Mouse (Mus musculus) midbrain, postnatal 0 days (tissue): Measurements from ENCODE around the gene Lsm3. TPM values are rescaled to one million over a fixed set of nuclear protein-coding genes. Genes with fewer than 3 reads are reported as not detected.

Source experiments
- ATAC-seq: fragments of 200-750 bp; cut with Nextera tagmentation; 2 replicates; pipeline ENCODE4 v1.8.0; 2017; ENCODE audit warnings: moderate number of reproducible peaks, mild to moderate bottlenecking, moderate TSS enrichment, moderate library complexity; ENCODE audit not compliant: low FRiP score
- DNase-seq: peaks from one replicate; pipeline ENCODE4 v3.0.0-alpha.2; 2015; ENCODE audit warnings: low spot score
- H3K27ac ChIP-seq: fragments of 300-500 bp; sonication (generic); 2 replicates; pipeline ENCODE4 v1.5.1; 2014; ENCODE audit warnings: low read depth, mild to moderate bottlenecking, low read length, mixed read lengths
- H3K27me3 ChIP-seq: fragments of 300-500 bp; sonication (generic); 2 replicates; pipeline ENCODE4 v1.6.1; 2014; ENCODE audit warnings: low read length, control low read depth, mixed read lengths; ENCODE audit not compliant: insufficient read depth
- H3K36me3 ChIP-seq: fragments of 300-500 bp; sonication (generic); 2 replicates; pipeline ENCODE4 v1.6.1; 2014; ENCODE audit warnings: low read length, control low read depth, mixed read lengths; ENCODE audit not compliant: insufficient read depth
- H3K4me1 ChIP-seq: fragments of 300-500 bp; sonication (generic); 2 replicates; pipeline ENCODE4 v1.6.1; 2014; ENCODE audit warnings: mild to moderate bottlenecking, control low read depth, antibody characterized with exemption, low read length, mixed read lengths; ENCODE audit not compliant: insufficient read depth
- H3K4me2 ChIP-seq: fragments of 300-500 bp; sonication (generic); 2 replicates; pipeline ENCODE4 v1.6.1; 2014; ENCODE audit warnings: low read depth, mild to moderate bottlenecking, low read length, mixed read lengths; ENCODE audit not compliant: poor library complexity, severe bottlenecking
- H3K4me3 ChIP-seq: fragments of 300-500 bp; sonication (generic); 2 replicates; pipeline ENCODE4 v1.5.1; 2014; ENCODE audit warnings: low read depth, mild to moderate bottlenecking, low read length, moderate library complexity
- H3K9ac ChIP-seq: fragments of 300-500 bp; sonication (generic); replicated peaks from 2 replicates; pipeline ENCODE4 v1.6.1; 2014; ENCODE audit warnings: mild to moderate bottlenecking, low read length, moderate library complexity, mixed read lengths; ENCODE audit not compliant: poor library complexity, severe bottlenecking
- H3K9me3 ChIP-seq: fragments of 300-500 bp; sonication (generic); 2 replicates; pipeline ENCODE4 v1.6.1; 2016; ENCODE audit warnings: low read length, control low read depth
- CTCF ChIP-seq: IDR thresholded peaks from 2 replicates; pipeline ENCODE4 v1.5.1; 2016; ENCODE audit warnings: antibody characterized with exemption, mild to moderate bottlenecking
- WGBS: fragments of 180-500 bp; shearing (Covaris S2); extraction: QIAGEN DNeasy Blood & Tissue Kit; methylation state at CpG from one replicate; pipeline ENCODE4 v1.1.7; 2014; 5-methylcytosine and 5-hydroxymethylcytosine counted together
- polyA plus RNA-seq: library from polyadenylated mRNA; unstranded; fragments of >200 nt; fragmentation: Nextera tagmentation; extraction: Ambion mirVana; gene quantifications from 2 replicates; pipeline ENCODE4 v1.2.1, GENCODE M21; 2015
- total RNA-seq: library from RNA; depleted of rRNA; stranded (reverse); fragments of >200 nt; gene quantifications from 2 replicates; pipeline ENCODE4 v1.2.3, GENCODE M21; 2014; rRNA removed

Gene Lsm3
- total and polyA plus RNA-seq, 2 experiments from 2014 or later = 38.6 to 169 TPM

- no peak overlapping the region for H3K4me2 ChIP-seq
- H3K27me3 ChIP-seq = no peaks in the 10 kb centered on the region
- H3K4me1 ChIP-seq = no peaks in the 10 kb centered on the region
- H3K27ac ChIP-seq = no peak overlapping the region
- ATAC-seq (no peak), DNase-seq (no peak)
- H3K9ac ChIP-seq = no peak overlapping the region
- no peak overlapping the region for H3K4me3 ChIP-seq
- no peak for TF ChIP-seq CTCF
- H3K36me3 ChIP-seq = no peaks in the 10 kb centered on the region
- no peaks in the 10 kb centered on the region for H3K9me3 ChIP-seq
- WGBS = 80% methylated on average over 9 of the region's 9 CpGs
These were observed 50.7 kb downstream of the Lsm3 start for GRCm38 (mm10) chr6:91566407-91566806.

Other genes starting within 250 kb of the Lsm3 start
- 12.9 TPM in 2 replicates for gene Wnt7a, start 104.6 kb upstream of the Lsm3 start, total RNA-seq
- gene Wnt7a, start 104.6 kb upstream of the Lsm3 start, polyA plus RNA-seq = 6.4 and 8.5 TPM in 2 replicates
- 17.8 and 20.8 TPM in 2 replicates for gene Chchd4, start 42.4 kb upstream of the Lsm3 start, total RNA-seq
- 36.2 and 38.2 TPM in 2 replicates for gene Chchd4, start 42.4 kb upstream of the Lsm3 start, polyA plus RNA-seq
- gene Tmem43, start 42.2 kb upstream of the Lsm3 start, total RNA-seq = 90.0 and 90.2 TPM in 2 replicates
- 57.2 and 58.7 TPM in 2 replicates for gene Tmem43, start 42.2 kb upstream of the Lsm3 start, polyA plus RNA-seq
- gene Xpc, start within 50 bp of the Lsm3 start, total RNA-seq = 12.3 and 16.3 TPM in 2 replicates
- gene Xpc, start within 50 bp of the Lsm3 start, polyA plus RNA-seq = 14.3 and 14.7 TPM in 2 replicates
- 105 and 147 TPM in 2 replicates for gene Slc6a6, start 168.1 kb downstream of the Lsm3 start, total RNA-seq
- 123 and 146 TPM in 2 replicates for gene Slc6a6, start 168.1 kb downstream of the Lsm3 start, polyA plus RNA-seq